7 mouse cellular contexts compared by ENCODE assay signal in the genomic region with DNA sequence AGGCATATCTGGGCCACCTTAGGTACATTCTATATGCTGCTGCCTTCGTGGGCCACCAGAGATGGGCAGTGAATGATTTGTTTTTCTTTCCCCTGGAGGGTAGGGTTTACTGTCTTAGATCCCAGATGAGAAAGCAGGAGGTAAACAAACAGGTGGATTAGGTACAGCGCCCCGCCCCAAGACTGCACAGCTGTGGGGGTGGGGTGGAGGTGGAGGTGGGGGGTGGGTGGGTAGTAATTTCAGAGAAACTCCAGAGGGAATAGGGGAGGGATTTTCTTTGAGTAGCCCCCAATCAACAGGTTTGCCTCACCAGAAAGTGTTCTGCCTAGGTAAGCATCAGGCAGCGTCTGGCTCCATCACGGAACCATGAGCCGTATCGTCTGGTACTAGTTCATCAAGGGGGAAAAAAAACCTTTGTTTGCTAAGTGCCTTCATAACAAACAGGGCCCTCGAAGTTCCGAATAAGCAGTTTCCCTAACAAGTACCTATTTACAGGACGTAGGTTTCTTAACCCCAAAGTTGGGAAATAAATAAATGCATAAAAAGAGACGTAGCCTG. TPM values are rescaled to one million over a fixed set of nuclear protein-coding genes. Genes with fewer than 3 reads are reported as not detected.
DNase-seq lines count a peak whose midpoint lies in the region; ATAC-seq and TF ChIP-seq lines count a peak whose summit lies in the region.

No protein-coding gene starts in this region.

- 14% methylated on average over 11 of the region's 11 CpGs for WGBS in forebrain, postnatal 0 days
- 11% methylated on average over 11 of the region's 11 CpGs for WGBS in limb, embryonic 12.5 days

- peak overlapping the region; percentile 94 for H3K4me2 ChIP-seq in forebrain, postnatal 0 days (ENCODE audit: low read depth)
- peak overlapping the region; percentile 93 for H3K4me2 ChIP-seq in limb, embryonic 12.5 days

- no peaks in the 10 kb centered on the region for H3K9me3 ChIP-seq in forebrain, postnatal 0 days (ENCODE audit: low read length)
- no peaks in the 10 kb centered on the region for H3K9me3 ChIP-seq in limb, embryonic 12.5 days

- no peak for ATAC-seq in forebrain, postnatal 0 days
- ATAC-seq in limb, embryonic 12.5 days (ENCODE audit: insufficient number of reproducible peaks, insufficient read depth, low FRiP score, low TSS enrichment, low read depth) = no peak

- TF ChIP-seq CTCF in testis, adult 2 months (IDR thresholded peaks at IDR 0.05; ENCODE audit: control insufficient read depth, insufficient read depth, insufficient replicate concordance, low read depth, low read length) = no peak
- no peak for TF ChIP-seq CTCF in forebrain, postnatal 0 days (IDR thresholded peaks at IDR 0.05; ENCODE audit: low read depth)

- no peak for DNase-seq in testis, postnatal 10 days (ENCODE audit: low spot score)
- DNase-seq in forebrain, postnatal 0 days = peak; percentile 10
- DNase-seq in thymus, postnatal 4 days = peak; percentile 35
- DNase-seq in natural killer cell, adult 2 months (ENCODE audit: low spot score in 2 of 2) = no peak
- no peak for DNase-seq in embryo, embryonic 11 days

- H3K4me3 ChIP-seq in testis, adult 2 months (ENCODE audit: control insufficient read depth, low read depth, low read length) = peak overlapping the region; percentile 94
- peak overlapping the region; percentile 90 for H3K4me3 ChIP-seq in forebrain, postnatal 0 days (ENCODE audit: low read depth, low read length)
- peak overlapping the region; percentile 73 for H3K4me3 ChIP-seq in limb, embryonic 12.5 days (replicated peaks)

- TF ChIP-seq POLR2A in testis, adult 2 months (IDR thresholded peaks at IDR 0.05; ENCODE audit: control insufficient read depth, low read depth, low read length) = no peak

- H3K27me3 ChIP-seq in testis, adult 2 months (ENCODE audit: control insufficient read depth, insufficient read depth, low read length) = peaks cover 13% of the 10 kb centered on the region
- no peaks in the 10 kb centered on the region for H3K27me3 ChIP-seq in forebrain, postnatal 0 days (ENCODE audit: insufficient read depth, low read length)
- peaks cover 31% of the 10 kb centered on the region for H3K27me3 ChIP-seq in limb, embryonic 12.5 days

- H3K27ac ChIP-seq in testis, adult 2 months (ENCODE audit: control insufficient read depth, insufficient read depth, low read depth, low read length) = no peak overlapping the region
- no peak overlapping the region for H3K27ac ChIP-seq in forebrain, postnatal 0 days (ENCODE audit: low read depth, low read length)
- H3K27ac ChIP-seq in limb, embryonic 12.5 days = no peak overlapping the region

- H3K4me1 ChIP-seq in testis, adult 2 months (ENCODE audit: control insufficient read depth, insufficient read depth, low read length) = peaks cover 13% of the 10 kb centered on the region
- H3K4me1 ChIP-seq in forebrain, postnatal 0 days (ENCODE audit: insufficient read depth) = no peaks in the 10 kb centered on the region; the same call in 1 of the 2 replicates
- peaks cover 9% of the 10 kb centered on the region for H3K4me1 ChIP-seq in limb, embryonic 12.5 days (replicated peaks)

- peak overlapping the region; percentile 92; the same call in 1 of the 2 replicates for H3K9ac ChIP-seq in forebrain, postnatal 0 days
- no peak overlapping the region for H3K9ac ChIP-seq in limb, embryonic 12.5 days (replicated peaks)

- H3K36me3 ChIP-seq in testis, adult 2 months (ENCODE audit: control insufficient read depth, insufficient read depth, low read length) = no peaks in the 10 kb centered on the region
- no peaks in the 10 kb centered on the region for H3K36me3 ChIP-seq in forebrain, postnatal 0 days (ENCODE audit: insufficient read depth)
- H3K36me3 ChIP-seq in limb, embryonic 12.5 days = no peaks in the 10 kb centered on the region

RNA-seq across cellular contexts. Expression of gene Retreg1, which starts 1.1 kb away (rescaled TPM):
- polyA plus RNA-seq in testis, adult 2 months (2012; rRNA removed) = 42.7 and 46.1 TPM in 2 replicates
- 38.1 and 38.2 TPM in 2 replicates for total RNA-seq in forebrain, postnatal 0 days (2014; rRNA removed)
- polyA plus RNA-seq in forebrain, postnatal 0 days (2015; fragmentation: Nextera tagmentation; extraction: Ambion mirVana) = 13.1 and 19.1 TPM in 2 replicates
- 3.2 and 3.4 TPM in 2 replicates for polyA plus RNA-seq in limb, embryonic 12.5 days (2016; fragmentation: Nextera tagmentation; extraction: Ambion mirVana)

Comparison
In these comparisons a context has a peak if more than half of its experiments do, and no peak if none do; other contexts are left out.
1. DNase-seq: peak in forebrain, postnatal 0 days (single experiment) and thymus, postnatal 4 days (single experiment); none in testis, postnatal 10 days (single experiment), natural killer cell, adult 2 months (0 of 2) and embryo, embryonic 11 days (single experiment).
2. Peak in every context shown above with its lines, with median percentiles within 50 percentile points of each other: H3K4me3 ChIP-seq.